Mouse (Mus musculus) kidney, postnatal 25 days (tissue): ENCODE results near the gene Rpl27a.
A peak's percentile ranks its signal among the peaks of the same experiment; 100 is the strongest.

ENCODE experiments used
- DNase-seq, 2 experiments: peaks; one replicate each; pipeline ENCODE4 v3.0.0; 2021; ENCODE audit warnings: mixed read lengths in 2 of 2

Gene Rpl27a

GRCm38 (mm10) chr7:109566327-109566726, 47.4 kb downstream of the Rpl27a start:
- peak in 1 of 2 experiments; percentile 49 for DNase-seq

DNA sequence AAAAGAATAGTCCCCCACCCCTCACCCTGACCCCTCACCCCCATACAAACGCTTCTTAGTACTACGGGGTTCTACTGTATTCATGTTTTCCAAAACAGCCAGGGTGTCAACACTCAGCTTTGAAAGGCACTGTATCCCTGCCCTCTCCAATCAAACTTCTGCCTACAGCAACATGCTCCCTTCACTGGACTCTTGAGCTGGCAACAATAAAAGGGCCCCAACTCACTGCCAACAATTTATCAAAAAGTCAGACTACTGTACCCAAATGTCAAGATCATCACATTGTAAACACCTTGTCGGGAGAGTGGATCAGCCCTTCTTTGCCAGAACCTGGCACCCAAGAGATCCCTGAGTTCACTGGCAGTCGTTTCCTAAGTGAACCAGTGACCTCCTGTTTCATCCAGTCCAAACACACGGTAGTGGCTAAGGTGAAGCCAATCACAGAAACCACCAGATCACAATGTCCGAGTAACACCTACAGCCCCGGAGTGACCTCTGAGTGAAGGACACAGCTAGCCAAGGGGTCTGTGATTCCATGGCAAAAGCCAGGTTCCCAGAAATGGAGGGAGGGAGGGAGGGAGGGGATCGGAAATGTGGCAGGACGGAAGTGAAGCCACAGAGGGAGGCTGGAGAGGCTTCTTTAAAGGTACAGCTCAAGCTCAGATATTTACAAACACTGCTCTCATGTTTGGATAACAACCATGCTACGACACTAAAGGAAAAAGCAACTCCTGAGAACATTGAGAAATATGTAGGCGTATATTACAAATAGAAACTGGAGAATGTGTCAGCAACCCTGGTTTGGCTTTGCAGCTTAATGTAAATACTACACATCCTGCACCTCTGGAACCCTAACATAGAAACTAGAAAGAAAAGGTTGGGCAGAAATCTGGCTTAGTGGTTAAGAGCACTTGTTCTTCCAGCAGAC, 48.2 kb downstream of the Rpl27a start:
- DNase-seq: peak in 1 of 2 experiments; percentile 66

GRCm38 (mm10) chr7:109568391-109568892, 49.5 kb downstream of the Rpl27a start:
- DNase-seq: no peak
